Mouse (Mus musculus): ENCODE measurements around the gene Rgs8. TPM values are rescaled to one million over a fixed set of nuclear protein-coding genes. Genes with fewer than 3 reads are reported as not detected.
A peak's percentile ranks its signal among the peaks of the same experiment; 100 is the strongest.

Gene Rgs8
- polyA plus RNA-seq, 1 experiment, result 47.3 TPM

- H3K27ac ChIP-seq (ENCODE audit: insufficient read depth, low read length), result no peak overlapping the region
- peaks cover 12% of the 10 kb centered on the region for H3K4me1 ChIP-seq (ENCODE audit: control insufficient read depth, insufficient read depth, low read length)
- TF ChIP-seq CTCF (IDR thresholded peaks at IDR 0.05; ENCODE audit: extremely low read depth, insufficient read depth, low read length) (no peak), POLR2A (IDR thresholded peaks at IDR 0.05; ENCODE audit: extremely low read depth, insufficient read depth, low read length) (no peak)
- no peak overlapping the region for H3K4me3 ChIP-seq (ENCODE audit: insufficient read depth, low read length)
These were observed 83.3 kb downstream of the Rgs8 start for GRCm38 (mm10) chr1:153736096-153736495.

DNA sequence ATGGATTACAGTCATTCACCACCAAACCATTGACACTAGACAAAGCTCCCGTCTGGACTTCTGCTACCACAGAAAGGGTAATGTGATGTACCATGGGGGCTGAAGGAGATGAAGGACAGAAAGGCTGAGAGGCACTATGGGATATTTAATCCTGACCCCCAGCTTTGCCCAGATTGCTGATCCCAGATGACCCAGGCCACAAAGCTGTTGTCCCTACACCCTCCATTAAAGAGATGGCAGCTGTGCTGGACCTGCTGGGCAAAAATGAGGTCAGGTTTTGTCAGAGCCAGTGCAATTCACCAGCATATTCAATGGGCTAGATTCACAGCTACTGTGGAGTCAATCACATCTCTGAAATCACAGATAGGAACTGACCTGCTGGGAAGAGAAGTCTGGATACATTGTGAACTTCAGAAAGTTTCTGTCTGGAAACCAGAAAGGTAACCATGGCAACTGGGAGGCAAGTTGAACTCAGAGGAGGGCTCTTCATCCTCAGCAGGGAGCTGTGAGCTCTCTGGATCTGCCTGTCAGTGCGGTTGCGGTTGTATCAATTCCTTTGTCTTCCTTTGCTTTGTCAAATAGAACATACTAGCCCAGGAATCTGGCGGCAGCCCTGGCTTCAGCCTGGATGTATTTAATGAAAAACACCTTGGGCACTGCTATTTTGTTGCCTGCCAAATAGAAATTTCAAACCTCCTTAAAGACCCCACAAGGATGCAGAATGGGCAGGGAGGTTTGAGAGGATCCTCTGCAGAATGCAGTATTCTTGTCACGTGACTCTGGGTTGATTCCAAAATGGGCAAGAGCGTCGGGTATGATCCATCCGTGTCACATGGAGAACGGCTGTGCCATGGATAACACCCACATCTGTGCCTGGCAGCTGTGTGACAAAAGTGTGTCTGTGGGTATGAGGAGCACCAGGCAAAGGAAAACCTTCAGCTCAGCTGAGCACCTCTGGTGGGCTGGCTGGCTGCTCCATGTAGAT, 84.6 kb downstream of the Rgs8 start:
- H3K4me3 ChIP-seq (ENCODE audit: insufficient read depth, low read length), result no peak overlapping the region
- TF ChIP-seq POLR2A (IDR thresholded peaks at IDR 0.05; ENCODE audit: extremely low read depth, insufficient read depth, low read length), result no peak
- no peak for TF ChIP-seq CTCF (IDR thresholded peaks at IDR 0.05; ENCODE audit: extremely low read depth, insufficient read depth, low read length)
- H3K4me1 ChIP-seq (ENCODE audit: control insufficient read depth, insufficient read depth, low read length), result peaks cover 12% of the 10 kb centered on the region
- H3K27ac ChIP-seq (ENCODE audit: insufficient read depth, low read length), result no peak overlapping the region

DNA sequence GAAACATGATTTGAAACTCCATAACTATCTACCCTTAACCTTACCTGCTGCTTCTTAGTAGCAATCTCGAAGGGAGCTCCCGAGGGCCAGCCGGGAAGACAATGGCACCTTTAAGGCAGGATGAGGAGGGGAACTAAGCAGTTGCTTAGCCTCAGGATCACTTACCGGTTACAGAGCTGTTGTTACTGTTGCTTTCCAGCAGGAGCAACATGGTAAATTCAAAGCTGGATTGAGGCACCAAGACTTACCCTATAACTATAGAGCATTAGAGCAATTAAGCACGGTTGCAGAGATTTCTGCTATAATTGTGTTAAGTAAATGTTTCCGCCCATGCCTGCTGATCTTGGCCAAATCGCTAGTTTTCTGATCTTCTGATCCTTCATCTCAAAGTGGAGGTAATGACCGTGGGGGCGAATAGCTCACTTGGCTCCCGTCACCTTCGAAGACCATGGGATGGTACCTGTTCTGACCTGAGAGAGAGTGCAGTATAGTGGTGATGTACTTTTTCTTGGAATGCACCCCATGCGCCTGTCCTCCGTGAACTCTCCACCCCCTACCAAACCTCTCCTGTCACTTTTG, 86.7 kb downstream of the Rgs8 start:
- Histone ChIP-seq H3K4me1 (ENCODE audit: control insufficient read depth, insufficient read depth, low read length) (peaks cover 7% of the 10 kb centered on the region), H3K4me3 (ENCODE audit: insufficient read depth, low read length) (peak overlapping the region; percentile 70; the same call in 1 of the 2 replicates), H3K27ac (ENCODE audit: insufficient read depth, low read length) (no peak overlapping the region)
- TF ChIP-seq CTCF (IDR thresholded peaks at IDR 0.05; ENCODE audit: extremely low read depth, insufficient read depth, low read length) (no peak), POLR2A (IDR thresholded peaks at IDR 0.05; ENCODE audit: extremely low read depth, insufficient read depth, low read length) (no peak)

DNA sequence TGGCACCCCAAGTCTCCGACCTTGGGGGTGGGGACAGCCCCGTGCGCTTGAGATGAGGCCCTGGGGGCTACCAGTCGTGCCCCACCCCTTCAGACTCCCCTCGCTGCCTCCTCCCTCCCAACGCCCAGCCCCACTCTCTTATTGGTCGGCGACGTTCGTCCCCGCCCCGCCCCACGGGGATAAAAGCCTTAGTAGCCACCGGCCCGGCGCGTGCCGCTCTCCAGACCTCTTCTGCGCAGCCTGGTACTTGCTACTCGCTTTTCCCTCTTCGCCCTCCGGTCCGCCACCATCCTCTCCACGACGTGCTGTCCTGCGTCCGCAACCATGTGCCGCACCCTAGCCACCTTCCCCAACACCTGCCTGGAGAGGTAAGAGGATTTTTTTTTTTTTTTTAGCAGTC, 87.3 kb downstream of the Rgs8 start, which contains the start of gene Rgs16:
Gene Rgs16 (plus strand): TSS at position 205 of the 400 bp plus-strand sequence.
- Histone ChIP-seq H3K4me1 (ENCODE audit: control insufficient read depth, insufficient read depth, low read length) (peaks cover 7% of the 10 kb centered on the region), H3K4me3 (ENCODE audit: insufficient read depth, low read length) (peak within 1 kb of the TSS; percentile 70), H3K27ac (ENCODE audit: insufficient read depth, low read length) (no peak within 1 kb of the TSS)
- TF ChIP-seq POLR2A (IDR thresholded peaks at IDR 0.05; ENCODE audit: extremely low read depth, insufficient read depth, low read length), result peak; percentile 91
- TF ChIP-seq CTCF (IDR thresholded peaks at IDR 0.05; ENCODE audit: extremely low read depth, insufficient read depth, low read length), result no peak

DNA sequence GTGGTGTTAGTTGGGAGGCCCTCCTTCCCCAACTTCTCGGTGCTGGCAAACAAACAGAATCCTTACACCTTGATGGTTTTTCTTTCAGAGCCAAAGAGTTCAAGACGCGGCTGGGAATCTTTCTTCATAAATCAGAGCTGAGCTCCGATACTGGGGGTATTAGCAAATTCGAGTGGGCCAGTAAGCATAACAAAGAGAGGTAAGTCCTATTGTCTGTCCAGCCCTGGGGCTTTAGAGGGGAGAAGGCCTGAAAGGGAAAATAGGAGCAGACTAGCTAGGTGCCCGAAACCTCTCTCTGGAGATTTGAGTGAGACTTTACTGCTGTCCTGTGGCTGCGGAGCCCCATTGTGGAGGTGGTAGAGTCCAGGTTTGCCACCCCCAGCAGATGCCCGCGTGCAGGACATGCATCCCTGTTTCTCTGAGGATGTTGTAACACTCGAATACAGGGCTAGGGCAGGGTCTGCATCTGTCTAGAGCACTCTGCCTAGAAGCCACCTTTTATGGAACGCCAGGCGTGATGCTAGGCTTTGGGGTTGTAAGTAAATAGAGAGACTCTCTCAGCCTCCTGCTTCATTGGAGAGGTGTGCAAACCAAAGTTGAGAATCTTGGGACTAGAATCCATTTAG, 88.1 kb downstream of the Rgs8 start:
- TF ChIP-seq POLR2A (IDR thresholded peaks at IDR 0.05; ENCODE audit: extremely low read depth, insufficient read depth, low read length) (no peak), CTCF (IDR thresholded peaks at IDR 0.05; ENCODE audit: extremely low read depth, insufficient read depth, low read length) (no peak)
- H3K4me1 ChIP-seq (ENCODE audit: control insufficient read depth, insufficient read depth, low read length), result peaks cover 7% of the 10 kb centered on the region
- H3K27ac ChIP-seq (ENCODE audit: insufficient read depth, low read length), result no peak overlapping the region
- peak overlapping the region; percentile 70 for H3K4me3 ChIP-seq (ENCODE audit: insufficient read depth, low read length)

DNA sequence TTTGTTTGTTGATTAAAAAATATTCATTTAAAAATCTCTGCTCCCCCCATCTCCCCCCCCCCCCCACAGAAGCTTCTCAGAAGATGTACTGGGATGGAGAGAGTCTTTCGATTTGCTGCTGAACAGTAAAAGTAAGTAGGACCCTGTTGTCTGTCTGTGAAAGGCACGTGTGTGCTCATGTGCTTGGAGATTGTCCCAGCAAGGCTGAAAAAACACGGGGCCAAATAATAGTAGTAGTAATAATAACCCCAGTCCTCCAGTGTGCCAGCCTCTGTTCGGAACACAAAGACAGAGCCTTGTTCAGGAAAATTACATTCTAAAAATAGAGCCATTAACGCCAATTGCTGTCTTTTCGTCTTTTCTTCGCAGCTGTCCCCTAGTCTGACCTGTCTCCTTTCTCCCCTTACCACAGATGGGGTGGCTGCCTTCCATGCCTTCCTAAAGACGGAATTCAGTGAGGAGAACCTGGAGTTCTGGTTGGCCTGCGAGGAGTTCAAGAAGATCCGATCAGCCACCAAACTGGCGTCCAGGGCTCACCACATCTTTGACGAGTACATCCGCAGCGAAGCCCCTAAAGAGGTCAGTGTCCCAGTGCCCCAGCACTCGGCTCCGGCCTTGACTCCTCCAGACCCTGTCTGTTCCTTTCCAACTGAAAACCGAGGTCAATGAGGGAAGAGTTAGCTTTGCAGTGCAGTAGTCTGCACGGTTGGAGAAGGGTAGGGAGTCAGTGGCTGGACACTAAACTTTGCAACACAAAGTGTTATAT, 88.9 kb downstream of the Rgs8 start:
- H3K4me1 ChIP-seq (ENCODE audit: control insufficient read depth, insufficient read depth, low read length), result peaks cover 7% of the 10 kb centered on the region
- H3K27ac ChIP-seq (ENCODE audit: insufficient read depth, low read length), result no peak overlapping the region
- TF ChIP-seq CTCF (IDR thresholded peaks at IDR 0.05; ENCODE audit: extremely low read depth, insufficient read depth, low read length) (no peak), POLR2A (IDR thresholded peaks at IDR 0.05; ENCODE audit: extremely low read depth, insufficient read depth, low read length) (no peak)
- H3K4me3 ChIP-seq (ENCODE audit: insufficient read depth, low read length), result peak overlapping the region; percentile 70; the same call in 1 of the 2 replicates

GRCm38 (mm10) chr1:153742374-153743155, 89.7 kb downstream of the Rgs8 start:
- TF ChIP-seq POLR2A (IDR thresholded peaks at IDR 0.05; ENCODE audit: extremely low read depth, insufficient read depth, low read length) (no peak), CTCF (IDR thresholded peaks at IDR 0.05; ENCODE audit: extremely low read depth, insufficient read depth, low read length) (peak; percentile 95)
- Histone ChIP-seq H3K27ac (ENCODE audit: insufficient read depth, low read length) (no peak overlapping the region), H3K4me1 (ENCODE audit: control insufficient read depth, insufficient read depth, low read length) (peaks cover 4% of the 10 kb centered on the region; the same call in 1 of the 2 replicates), H3K4me3 (ENCODE audit: insufficient read depth, low read length) (no peak overlapping the region; the same call in 1 of the 2 replicates)

DNA sequence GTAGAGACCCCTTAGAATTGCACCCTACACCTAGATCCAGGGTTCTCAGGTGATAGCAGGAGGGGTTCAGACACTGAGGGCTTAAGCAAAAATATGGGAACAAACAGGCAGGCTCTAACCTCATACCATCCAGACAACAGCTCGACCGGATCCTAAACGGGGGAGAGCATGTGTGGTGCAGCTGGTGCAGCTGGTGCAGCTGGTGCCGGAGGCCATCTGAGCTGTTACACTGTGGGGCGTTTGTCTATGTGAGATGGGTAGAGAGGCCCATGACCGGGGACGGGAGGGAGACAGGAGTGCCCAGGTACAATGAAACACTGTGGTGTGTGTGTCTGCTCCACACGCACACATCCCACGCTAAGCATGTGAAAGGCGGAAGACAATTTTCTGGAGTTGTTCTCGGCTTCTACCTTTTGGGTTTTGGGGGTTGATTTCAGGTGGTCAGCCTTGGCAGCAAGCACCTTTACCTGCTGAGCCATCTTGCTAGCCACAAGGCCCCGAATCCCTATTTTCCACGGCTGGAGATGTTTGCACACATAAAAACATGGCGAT, 93.4 kb downstream of the Rgs8 start:
- Histone ChIP-seq H3K4me1 (ENCODE audit: control insufficient read depth, insufficient read depth, low read length) (no peaks in the 10 kb centered on the region; the same call in 1 of the 2 replicates), H3K27ac (ENCODE audit: insufficient read depth, low read length) (no peak overlapping the region), H3K4me3 (ENCODE audit: insufficient read depth, low read length) (no peak overlapping the region)
- TF ChIP-seq CTCF (IDR thresholded peaks at IDR 0.05; ENCODE audit: extremely low read depth, insufficient read depth, low read length), result no peak
- TF ChIP-seq POLR2A (IDR thresholded peaks at IDR 0.05; ENCODE audit: extremely low read depth, insufficient read depth, low read length), result no peak
